In genomic region chr10:39572672-39573051, GRCm38 (mm10) we compare ENCODE assay signal across 8 mouse cellular contexts. TPM values are rescaled to one million over a fixed set of nuclear protein-coding genes. Genes with fewer than 3 reads are reported as not detected.
DNase-seq lines count a peak whose midpoint lies in the region; ATAC-seq lines count a peak whose summit lies in the region.
"Had no signal": no experiment of that assay in that cellular context is flagged by ENCODE, and none has a peak within 500 bp of the region (broad histone marks: within the 10 kb centered on the region; RNA-seq: fewer than 3 reads in every experiment).

No protein-coding gene starts in this region.

- H3K4me1 ChIP-seq in neural tube, embryonic 11.5 days (ENCODE audit: control insufficient read depth, insufficient read depth, low read length) = peaks cover 15% of the 10 kb centered on the region
- peaks cover 39% of the 10 kb centered on the region for H3K4me1 ChIP-seq in neural tube, embryonic 13.5 days (replicated peaks)

- no peak overlapping the region for H3K9ac ChIP-seq in neural tube, embryonic 11.5 days (ENCODE audit: low read length)
- H3K9ac ChIP-seq in neural tube, embryonic 13.5 days = peak overlapping the region; percentile 47; the same call in 1 of the 2 replicates
- H3K9ac ChIP-seq: limb, embryonic 12.5 days had no signal

- H3K27ac ChIP-seq in neural tube, embryonic 11.5 days (ENCODE audit: low read depth, low read length) = peak overlapping the region; percentile 45; the same call in 1 of the 2 replicates
- H3K27ac ChIP-seq in neural tube, embryonic 13.5 days (replicated peaks) = peak overlapping the region; percentile 89
- H3K27ac ChIP-seq: limb, embryonic 12.5 days had no signal

- DNase-seq in neural tube, embryonic 11.5 days (ENCODE audit: low spot score) = no peak
- no peak for DNase-seq in neural tube, embryonic 10.5 days (ENCODE audit: extremely low spot score, low spot score)
- DNase-seq in fat pad, adult 2 months (ENCODE audit: extremely low read depth, low read depth, low spot score) = peak; percentile 70
- DNase-seq in induced T-regulatory cell, adult 2 months (ENCODE audit: low read depth) = peak; percentile 20
- DNase-seq in retina, embryonic 14.5 days (ENCODE audit: low spot score) = no peak

- peak; percentile 40; the same call in 1 of the 2 replicates for ATAC-seq in neural tube, embryonic 11.5 days (ENCODE audit: insufficient read depth, low FRiP score, low TSS enrichment)
- peak; percentile 51 for ATAC-seq in neural tube, embryonic 13.5 days (ENCODE audit: low read depth)
- ATAC-seq in megakaryocyte, adult 5-6 weeks (ENCODE audit: poor library complexity, severe bottlenecking) = no peak

- H3K36me3 ChIP-seq in neural tube, embryonic 11.5 days (ENCODE audit: control insufficient read depth, insufficient read depth, low read length) = no peaks in the 10 kb centered on the region
- H3K36me3 ChIP-seq in neural tube, embryonic 13.5 days = 0 out of 2 replicates have a peak, but pooled peaks cover 3% of the 10 kb centered on the region
- H3K36me3 ChIP-seq: limb, embryonic 12.5 days had no signal

- WGBS in neural tube, embryonic 11.5 days = 43% methylated on average over 6 of the region's 6 CpGs
- WGBS in neural tube, embryonic 13.5 days = 28% methylated on average over 6 of the region's 6 CpGs

- no peak overlapping the region for H3K4me2 ChIP-seq in neural tube, embryonic 11.5 days (ENCODE audit: low read depth)
- H3K4me2 ChIP-seq in neural tube, embryonic 13.5 days = no peak overlapping the region
- H3K4me2 ChIP-seq: limb, embryonic 12.5 days had no signal

- H3K4me3 ChIP-seq in neural tube, embryonic 11.5 days (ENCODE audit: low read depth, low read length) = no peak overlapping the region
- no peak overlapping the region for H3K4me3 ChIP-seq in neural tube, embryonic 13.5 days
- H3K4me3 ChIP-seq: limb, embryonic 12.5 days had no signal

- H3K9me3 ChIP-seq in neural tube, embryonic 11.5 days (ENCODE audit: control insufficient read depth, low read length) = no peaks in the 10 kb centered on the region
- no peaks in the 10 kb centered on the region for H3K9me3 ChIP-seq in neural tube, embryonic 13.5 days
- H3K9me3 ChIP-seq: limb, embryonic 12.5 days had no signal

- H3K27me3 ChIP-seq in neural tube, embryonic 11.5 days (ENCODE audit: control insufficient read depth, insufficient read depth, low read length) = no peaks in the 10 kb centered on the region
- H3K27me3 ChIP-seq in neural tube, embryonic 13.5 days = no peaks in the 10 kb centered on the region
- H3K27me3 ChIP-seq: limb, embryonic 12.5 days had no signal

RNA-seq across cellular contexts. Expression of gene Traf3ip2, which starts 40.1 kb away (rescaled TPM):
- polyA plus RNA-seq in neural tube, embryonic 11.5 days (2014; fragmentation: Nextera tagmentation; extraction: Ambion mirVana) = 9.4 TPM in 2 replicates
- polyA plus RNA-seq in neural tube, embryonic 13.5 days (2015; fragmentation: Nextera tagmentation; extraction: Ambion mirVana) = 4.8 and 5.0 TPM in 2 replicates
- 8.8 and 12.3 TPM in 2 replicates for total RNA-seq in megakaryocyte, adult 5-6 weeks (2015)
- total RNA-seq in megakaryocyte, adult 5-6 weeks (2017) = 1.7 and 2.9 TPM in 2 replicates

Comparison
In these comparisons a context has a peak if more than half of its experiments do, and no peak if none do; other contexts are left out.
1. DNase-seq: peak in fat pad, adult 2 months (single experiment) and induced T-regulatory cell, adult 2 months (single experiment); none in neural tube, embryonic 11.5 days (single experiment), neural tube, embryonic 10.5 days (single experiment) and retina, embryonic 14.5 days (single experiment).